Mouse (Mus musculus) small intestine, adult 2 months (tissue): ENCODE measurements around the gene C1ql2. TPM values are rescaled to one million over a fixed set of nuclear protein-coding genes. Genes with fewer than 3 reads are reported as not detected.

ENCODE experiments used
- H3K27ac ChIP-seq: fragments of 200-500 bp; 2 replicates; pipeline ENCODE4 v1.5.1; 2012; ENCODE audit warnings: low read depth, low read length, control low read depth, inconsistent platforms; ENCODE audit not compliant: insufficient read depth
- H3K27me3 ChIP-seq: fragments of 200-500 bp; 2 replicates; pipeline ENCODE4 v1.6.1; 2012; ENCODE audit warnings: mild to moderate bottlenecking, moderate library complexity, low read length, inconsistent platforms; ENCODE audit not compliant: control insufficient read depth, insufficient read depth
- H3K36me3 ChIP-seq: fragments of 200-500 bp; 2 replicates; pipeline ENCODE4 v1.6.1; 2012; ENCODE audit warnings: mild to moderate bottlenecking, low read length, control low read depth, inconsistent platforms; ENCODE audit not compliant: control insufficient read depth, insufficient read depth
- H3K4me1 ChIP-seq: fragments of 200-500 bp; 2 replicates; pipeline ENCODE4 v1.6.1; 2012; ENCODE audit warnings: low read length, inconsistent platforms, mixed read lengths; ENCODE audit not compliant: control insufficient read depth, insufficient read depth, insufficient read length
- H3K4me3 ChIP-seq: fragments of 200-500 bp; 2 replicates; pipeline ENCODE4 v1.5.1; 2012; ENCODE audit warnings: low read depth, mild to moderate bottlenecking, control low read depth, inconsistent platforms, low read length, moderate library complexity
- CTCF ChIP-seq: fragments of 200-500 bp; IDR thresholded peaks from 2 replicates; pipeline ENCODE4 v1.5.1; 2012; ENCODE audit warnings: low read depth, mild to moderate bottlenecking, control low read depth, inconsistent platforms, low read length, moderate library complexity, mixed read lengths; ENCODE audit not compliant: insufficient replicate concordance, insufficient read length; ENCODE audit errors: extremely low read depth
- POLR2A ChIP-seq: fragments of 200-500 bp; IDR thresholded peaks from 2 replicates; pipeline ENCODE4 v1.6.1; 2012; ENCODE audit warnings: low read depth, mild to moderate bottlenecking, control low read depth, inconsistent platforms, low read length, moderate library complexity
- WGBS: fragments of 180-500 bp; shearing (Covaris S2); methylation state at CpG from one replicate; pipeline ENCODE4 v1.1.7; 2018; 5-methylcytosine and 5-hydroxymethylcytosine counted together
- polyA plus RNA-seq: library from polyadenylated mRNA; depleted of rRNA; stranded (reverse); fragments of >200 nt; gene quantifications from 2 replicates; pipeline ENCODE4 v1.2.3, GENCODE M21; 2012

C1ql2 gene
- polyA plus RNA-seq, 1 experiment, result not detected

DNA sequence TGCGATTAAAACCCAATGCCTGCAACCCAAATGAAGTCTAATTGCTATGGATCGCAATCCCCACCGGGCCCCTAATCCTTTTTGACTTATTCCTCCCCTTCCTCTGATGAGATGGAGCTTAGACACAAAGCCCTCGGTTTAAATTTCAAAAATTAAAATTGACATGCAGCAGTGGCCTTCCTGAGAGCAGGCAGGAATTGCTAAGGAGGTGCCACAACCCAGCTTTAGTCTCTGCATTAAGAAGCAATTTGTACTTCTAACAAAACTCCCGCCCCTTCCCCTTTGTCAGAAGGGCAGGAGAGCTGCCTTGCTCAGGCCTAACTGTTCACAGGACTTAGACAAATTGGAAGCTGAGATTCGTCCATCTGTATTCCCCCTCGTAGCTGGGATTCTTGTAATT is 4.6 kb downstream of the C1ql2 start:
- Histone ChIP-seq H3K27me3 (peaks cover 26% of the 10 kb centered on the region), H3K4me3 (no peak overlapping the region), H3K27ac (no peak overlapping the region), H3K36me3 (no peaks in the 10 kb centered on the region), H3K4me1 (no peaks in the 10 kb centered on the region)
- 36% methylated on average over 7 of the region's 7 CpGs for WGBS
- TF ChIP-seq POLR2A, result no peak
- no peak for TF ChIP-seq CTCF

DNA sequence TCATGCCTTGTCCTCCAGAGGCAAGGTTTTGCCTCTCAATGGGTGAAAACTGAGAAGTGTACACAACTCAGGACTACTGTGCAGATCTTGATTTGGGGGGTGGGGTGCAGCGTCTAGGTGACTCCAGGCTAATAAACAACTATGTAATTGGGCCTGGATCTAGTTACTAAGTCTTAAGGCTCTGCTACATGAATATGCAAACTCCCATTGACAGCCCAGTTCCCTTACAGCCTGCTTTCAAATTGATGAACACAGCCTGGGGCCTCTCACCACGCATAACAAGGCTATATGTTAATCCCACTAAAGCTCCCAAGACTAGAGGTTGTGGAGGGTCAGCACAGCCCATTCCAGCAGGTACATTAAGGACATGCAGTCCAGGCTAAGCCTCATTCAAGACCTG is 14.0 kb downstream of the C1ql2 start:
- Histone ChIP-seq H3K27ac (no peak overlapping the region), H3K27me3 (no peaks in the 10 kb centered on the region), H3K4me1 (no peaks in the 10 kb centered on the region), H3K4me3 (no peak overlapping the region), H3K36me3 (no peaks in the 10 kb centered on the region)
- WGBS, result 53% methylated on average over 2 of the region's 2 CpGs
- no peak for TF ChIP-seq POLR2A
- TF ChIP-seq CTCF, result no peak

GRCm38 (mm10) chr1:120357371-120358274 is 17.2 kb downstream of the C1ql2 start:
- H3K4me3 ChIP-seq, result no peak overlapping the region
- no peaks in the 10 kb centered on the region for H3K27me3 ChIP-seq
- H3K36me3 ChIP-seq, result no peaks in the 10 kb centered on the region
- H3K27ac ChIP-seq, result no peak overlapping the region
- TF ChIP-seq CTCF (no peak), POLR2A (no peak)
- no peaks in the 10 kb centered on the region for H3K4me1 ChIP-seq
- 12% methylated on average over 16 of the region's 16 CpGs for WGBS

GRCm38 (mm10) chr1:120363638-120364037 is 23.3 kb downstream of the C1ql2 start:
- H3K4me1 ChIP-seq, result no peaks in the 10 kb centered on the region
- H3K27ac ChIP-seq, result no peak overlapping the region
- TF ChIP-seq CTCF (no peak), POLR2A (no peak)
- H3K36me3 ChIP-seq, result no peaks in the 10 kb centered on the region
- 50% methylated on average over 1 of the region's 1 CpGs for WGBS
- no peaks in the 10 kb centered on the region for H3K27me3 ChIP-seq
- H3K4me3 ChIP-seq, result no peak overlapping the region

DNA sequence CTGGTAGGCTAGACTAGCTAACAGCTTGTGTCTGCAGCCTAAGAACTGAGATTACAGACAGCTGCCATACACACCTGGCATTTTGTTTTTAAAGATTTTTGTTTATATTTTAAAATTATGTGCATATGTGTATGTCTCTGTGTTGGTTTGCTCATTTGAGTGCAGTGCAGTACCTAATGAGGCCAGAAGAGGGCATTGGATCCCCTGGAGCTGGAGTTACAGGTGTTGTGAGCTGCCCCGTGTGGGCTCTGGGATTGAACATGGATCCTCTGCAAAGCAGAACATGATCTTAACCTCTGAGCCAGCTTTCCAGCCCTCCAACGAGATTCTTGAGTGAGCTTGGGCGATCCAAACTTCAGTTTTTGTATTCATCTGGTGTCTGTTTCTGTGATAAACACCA is 27.8 kb downstream of the C1ql2 start:
- Histone ChIP-seq H3K36me3 (no peaks in the 10 kb centered on the region), H3K4me1 (no peaks in the 10 kb centered on the region), H3K4me3 (no peak overlapping the region), H3K27me3 (no peaks in the 10 kb centered on the region), H3K27ac (no peak overlapping the region)
- TF ChIP-seq POLR2A (no peak), CTCF (no peak)
- WGBS, result 73% methylated on average over 3 of the region's 3 CpGs

GRCm38 (mm10) chr1:120374131-120374530 is 33.7 kb downstream of the C1ql2 start:
- no peaks in the 10 kb centered on the region for H3K27me3 ChIP-seq
- no peaks in the 10 kb centered on the region for H3K36me3 ChIP-seq
- no peak for TF ChIP-seq POLR2A
- TF ChIP-seq CTCF, result no peak
- no peak overlapping the region for H3K27ac ChIP-seq
- H3K4me1 ChIP-seq, result no peaks in the 10 kb centered on the region
- H3K4me3 ChIP-seq, result no peak overlapping the region
- WGBS, result 67% methylated on average over 7 of the region's 7 CpGs

DNA sequence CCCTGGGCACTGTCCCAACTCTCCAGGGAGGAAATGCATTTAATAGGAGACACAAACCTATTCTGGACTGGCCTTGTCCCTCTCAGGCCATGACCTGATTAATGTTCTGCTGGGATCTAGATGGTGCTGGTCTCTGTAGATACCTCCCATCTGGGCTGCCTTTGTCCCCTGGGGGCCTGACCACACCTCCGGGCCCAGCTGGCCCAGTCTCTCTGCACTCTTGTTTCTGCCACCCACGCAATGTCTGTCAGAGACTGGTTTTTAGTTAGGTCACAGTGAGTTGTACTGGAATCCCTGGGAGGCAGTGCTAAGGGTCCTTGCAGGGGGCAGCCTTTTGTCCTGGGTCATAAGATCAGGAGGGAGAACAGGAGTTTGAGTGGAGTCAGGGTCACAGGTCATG is 34.5 kb downstream of the C1ql2 start:
- no peak for TF ChIP-seq CTCF
- Histone ChIP-seq H3K27ac (no peak overlapping the region), H3K36me3 (no peaks in the 10 kb centered on the region), H3K27me3 (no peaks in the 10 kb centered on the region), H3K4me3 (no peak overlapping the region), H3K4me1 (no peaks in the 10 kb centered on the region)
- 82% methylated on average over 2 of the region's 2 CpGs for WGBS
